Mouse (Mus musculus): Measurements from ENCODE around the gene Rrp7a.

GRCm38 (mm10) chr15:83142861-83143260 is 20.3 kb upstream of the Rrp7a start:
- TF ChIP-seq CTCF (IDR thresholded peaks at IDR 0.05; ENCODE audit: low read depth), result no peak
- TF ChIP-seq EP300 (optimal IDR thresholded peaks at IDR 0.05), result no peak

Data from stomach, postnatal 0 days (tissue).